ENCODE assay signal across 19 mouse cellular contexts in the genomic region with DNA sequence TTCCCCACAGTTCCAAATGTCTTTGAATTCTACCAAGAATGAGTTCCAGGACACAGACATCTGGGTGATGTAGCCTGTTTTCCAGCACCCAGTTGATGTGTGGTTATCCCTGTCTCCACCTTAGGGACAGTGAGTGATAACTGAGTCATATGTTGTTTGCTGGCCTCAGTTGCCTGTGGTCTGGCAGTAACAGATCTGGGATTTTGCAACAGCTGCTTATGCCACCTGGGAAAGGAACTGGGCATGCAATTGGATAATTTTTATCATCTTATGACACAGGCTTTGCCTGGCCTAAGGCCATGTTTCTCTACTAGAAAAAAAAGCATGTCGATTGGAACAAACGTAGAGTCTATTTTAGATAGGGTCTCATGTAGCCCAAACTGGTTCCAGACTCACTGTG. TPM values are rescaled to one million over a fixed set of nuclear protein-coding genes. Genes with fewer than 3 reads are reported as not detected.
DNase-seq lines count a peak whose midpoint lies in the region; ATAC-seq and TF ChIP-seq lines count a peak whose summit lies in the region.
"Had no signal": no experiment of that assay in that cellular context is flagged by ENCODE, and none has a peak within 500 bp of the region (broad histone marks: within the 10 kb centered on the region; RNA-seq: fewer than 3 reads in every experiment).

No protein-coding gene starts in this region.

- no peaks in the 10 kb centered on the region for H3K36me3 ChIP-seq in forebrain, postnatal 0 days (ENCODE audit: insufficient read depth)
- H3K36me3 ChIP-seq in forebrain, embryonic 10.5 days (replicated peaks): no peaks in the 10 kb centered on the region
- H3K36me3 ChIP-seq in lung, embryonic 16.5 days (ENCODE audit: control insufficient read depth, insufficient read depth, low read length): no peaks in the 10 kb centered on the region
- H3K36me3 ChIP-seq in forebrain, embryonic 11.5 days (ENCODE audit: control insufficient read depth, insufficient read depth, low read length): no peaks in the 10 kb centered on the region
- H3K36me3 ChIP-seq: embryonic facial prominence, embryonic 10.5 days; forebrain, embryonic 15.5 days; heart, embryonic 13.5 days; midbrain, embryonic 15.5 days; neural tube, embryonic 15.5 days had no signal

- 71% methylated on average over 2 of the region's 2 CpGs for WGBS in forebrain, postnatal 0 days
- 80% methylated on average over 2 of the region's 2 CpGs for WGBS in forebrain, embryonic 10.5 days
- WGBS in lung, embryonic 16.5 days: 72% methylated on average over 2 of the region's 2 CpGs
- WGBS in lung, adult 2 months: 69% methylated on average over 2 of the region's 2 CpGs
- WGBS in forebrain, embryonic 11.5 days: 78% methylated on average over 2 of the region's 2 CpGs

- H3K27ac ChIP-seq in forebrain, postnatal 0 days (ENCODE audit: low read depth, low read length): no peak overlapping the region
- H3K27ac ChIP-seq in forebrain, embryonic 10.5 days: no peak overlapping the region
- peak overlapping the region; percentile 76 for H3K27ac ChIP-seq in lung, embryonic 16.5 days (ENCODE audit: low read length)
- H3K27ac ChIP-seq in forebrain, embryonic 11.5 days (ENCODE audit: low read depth, low read length): no peak overlapping the region
- H3K27ac ChIP-seq: embryonic facial prominence, embryonic 10.5 days; forebrain, embryonic 15.5 days; heart, embryonic 13.5 days; hindbrain, postnatal 0 days; midbrain, embryonic 15.5 days; neural tube, embryonic 15.5 days had no signal

- TF ChIP-seq CTCF in forebrain, postnatal 0 days (IDR thresholded peaks at IDR 0.05; ENCODE audit: low read depth): no peak
- TF ChIP-seq CTCF in lung, adult 2 months (IDR thresholded peaks at IDR 0.05; ENCODE audit: insufficient read depth, low read length): no peak

- peak; percentile 87 for ATAC-seq in forebrain, postnatal 0 days
- ATAC-seq in lung, embryonic 16.5 days (ENCODE audit: low read depth): peak; percentile 46; the same call in 1 of the 2 replicates
- no peak for ATAC-seq in megakaryocyte, adult 5-6 weeks (ENCODE audit: poor library complexity, severe bottlenecking)
- no peak for ATAC-seq in forebrain, embryonic 11.5 days (replicated peaks; ENCODE audit: low FRiP score)
- ATAC-seq: CD4-positive, CD25-positive, alpha-beta regulatory T cell, adult 4 months; forebrain, embryonic 15.5 days; hindbrain, postnatal 0 days; midbrain, embryonic 15.5 days had no signal

- no peak overlapping the region for H3K4me2 ChIP-seq in forebrain, postnatal 0 days (ENCODE audit: low read depth)
- no peak overlapping the region for H3K4me2 ChIP-seq in lung, embryonic 16.5 days (ENCODE audit: low read depth, low read length)
- no peak overlapping the region for H3K4me2 ChIP-seq in forebrain, embryonic 11.5 days (ENCODE audit: low read depth, low read length, severe bottlenecking)
- H3K4me2 ChIP-seq: forebrain, embryonic 15.5 days; heart, embryonic 13.5 days; midbrain, embryonic 15.5 days; neural tube, embryonic 15.5 days had no signal

- peak; percentile 51 for DNase-seq in forebrain, postnatal 0 days
- no peak for DNase-seq in forebrain, embryonic 10.5 days (ENCODE audit: extremely low spot score, low spot score)
- no peak for DNase-seq in lung, adult 2 months
- DNase-seq in brain, adult 2 months (ENCODE audit: low read depth, low spot score): peak; percentile 5
- peak; percentile 2 for DNase-seq in lung, postnatal 14 days
- DNase-seq in forebrain, embryonic 11.5 days (ENCODE audit: low spot score): no peak
- DNase-seq: kidney, postnatal 25 days; thymus, postnatal 25 days had no signal

- no peaks in the 10 kb centered on the region for H3K27me3 ChIP-seq in forebrain, postnatal 0 days (ENCODE audit: insufficient read depth, low read length)
- H3K27me3 ChIP-seq in forebrain, embryonic 10.5 days (ENCODE audit: poor library complexity, severe bottlenecking): no peaks in the 10 kb centered on the region
- H3K27me3 ChIP-seq in lung, embryonic 16.5 days (ENCODE audit: control insufficient read depth, insufficient read depth, low read depth, low read length): no peaks in the 10 kb centered on the region
- no peaks in the 10 kb centered on the region for H3K27me3 ChIP-seq in forebrain, embryonic 11.5 days (ENCODE audit: control insufficient read depth, insufficient read depth, low read length)
- H3K27me3 ChIP-seq: forebrain, embryonic 15.5 days; heart, embryonic 13.5 days; midbrain, embryonic 15.5 days; neural tube, embryonic 15.5 days had no signal

- H3K4me1 ChIP-seq in forebrain, postnatal 0 days (ENCODE audit: insufficient read depth): no peaks in the 10 kb centered on the region
- H3K4me1 ChIP-seq in forebrain, embryonic 10.5 days: no peaks in the 10 kb centered on the region
- H3K4me1 ChIP-seq in lung, embryonic 16.5 days (replicated peaks; ENCODE audit: control insufficient read depth, insufficient read depth, low read length): peaks cover 2% of the 10 kb centered on the region; the same call in 1 of the 2 replicates
- H3K4me1 ChIP-seq in lung, adult 2 months (ENCODE audit: control insufficient read depth, insufficient read depth, low read length): no peaks in the 10 kb centered on the region
- no peaks in the 10 kb centered on the region for H3K4me1 ChIP-seq in forebrain, embryonic 11.5 days (replicated peaks; ENCODE audit: control insufficient read depth, insufficient read depth, low read length)
- H3K4me1 ChIP-seq: embryonic facial prominence, embryonic 10.5 days; forebrain, embryonic 15.5 days; heart, embryonic 13.5 days; midbrain, embryonic 15.5 days; neural tube, embryonic 15.5 days had no signal

- no peak overlapping the region for H3K9ac ChIP-seq in forebrain, postnatal 0 days
- H3K9ac ChIP-seq in lung, embryonic 16.5 days (ENCODE audit: low read length): no peak overlapping the region
- H3K9ac ChIP-seq in forebrain, embryonic 11.5 days (ENCODE audit: low read length): no peak overlapping the region
- H3K9ac ChIP-seq: forebrain, embryonic 15.5 days; heart, embryonic 13.5 days; midbrain, embryonic 15.5 days; neural tube, embryonic 15.5 days had no signal

- TF ChIP-seq POLR2A in lung, adult 2 months (IDR thresholded peaks at IDR 0.05; ENCODE audit: borderline replicate concordance, extremely low read depth, low read depth, low read length): no peak

- H3K9me3 ChIP-seq in forebrain, postnatal 0 days (ENCODE audit: low read length): no peaks in the 10 kb centered on the region
- H3K9me3 ChIP-seq in forebrain, embryonic 10.5 days: no peaks in the 10 kb centered on the region
- no peaks in the 10 kb centered on the region for H3K9me3 ChIP-seq in lung, embryonic 16.5 days (ENCODE audit: control insufficient read depth, low read length)
- no peaks in the 10 kb centered on the region for H3K9me3 ChIP-seq in forebrain, embryonic 11.5 days (ENCODE audit: control insufficient read depth, low read length)
- H3K9me3 ChIP-seq: embryonic facial prominence, embryonic 10.5 days; forebrain, embryonic 15.5 days; heart, embryonic 13.5 days; midbrain, embryonic 15.5 days; neural tube, embryonic 15.5 days had no signal

- H3K4me3 ChIP-seq in forebrain, postnatal 0 days (ENCODE audit: low read depth, low read length): no peak overlapping the region
- no peak overlapping the region for H3K4me3 ChIP-seq in forebrain, embryonic 10.5 days
- H3K4me3 ChIP-seq in lung, embryonic 16.5 days (ENCODE audit: low read length): no peak overlapping the region
- H3K4me3 ChIP-seq in lung, adult 2 months (replicated peaks; ENCODE audit: extremely low read depth, low read depth, low read length): no peak overlapping the region
- H3K4me3 ChIP-seq in forebrain, embryonic 11.5 days (ENCODE audit: low read depth, low read length): no peak overlapping the region
- H3K4me3 ChIP-seq: embryonic facial prominence, embryonic 10.5 days; forebrain, embryonic 15.5 days; heart, embryonic 13.5 days; midbrain, embryonic 15.5 days; neural tube, embryonic 15.5 days had no signal

RNA-seq across cellular contexts. Expression of a gene that starts 43.9 kb away (rescaled TPM):
- not detected in 2 replicates for total RNA-seq in forebrain, postnatal 0 days (2014; rRNA removed)
- not detected in 2 replicates for polyA plus RNA-seq in forebrain, postnatal 0 days (2015; fragmentation: Nextera tagmentation; extraction: Ambion mirVana)
- polyA plus RNA-seq in forebrain, embryonic 10.5 days (2016; fragmentation: Nextera tagmentation; extraction: Ambion mirVana): not detected in 2 replicates
- polyA plus RNA-seq in lung, embryonic 16.5 days (2015; fragmentation: Nextera tagmentation; extraction: Ambion mirVana): not detected in 2 replicates
- not detected in 2 replicates for polyA plus RNA-seq in lung, adult 2 months (2012; rRNA removed)
- total RNA-seq in megakaryocyte, adult 5-6 weeks (2015): not detected in 2 replicates
- total RNA-seq in megakaryocyte, adult 5-6 weeks (2017): not detected in 2 replicates
- not detected in 2 replicates for polyA plus RNA-seq in forebrain, embryonic 11.5 days (2014; fragmentation: Nextera tagmentation; extraction: Ambion mirVana)
- total RNA-seq: hindbrain, postnatal 0 days; left cerebral cortex, postnatal 10 days had no signal
- polyA plus RNA-seq: CD4-positive, CD25-positive, alpha-beta regulatory T cell, adult 4 months; embryonic facial prominence, embryonic 10.5 days; forebrain, embryonic 15.5 days; heart, embryonic 13.5 days; hindbrain, postnatal 0 days; liver, embryonic 16.5 days; midbrain, embryonic 15.5 days; neural tube, embryonic 15.5 days had no signal

Comparison
In these comparisons a context has a peak if more than half of its experiments do, and no peak if none do; other contexts are left out.
1. ATAC-seq: peak in forebrain, postnatal 0 days (single experiment) and lung, embryonic 16.5 days (single experiment); none in megakaryocyte, adult 5-6 weeks (single experiment) and forebrain, embryonic 11.5 days (single experiment).
2. DNase-seq: peak in forebrain, postnatal 0 days (single experiment), brain, adult 2 months (single experiment) and lung, postnatal 14 days (single experiment); none in forebrain, embryonic 10.5 days (single experiment), lung, adult 2 months (single experiment) and forebrain, embryonic 11.5 days (single experiment).